Mouse (Mus musculus) hindbrain, postnatal 0 days (tissue): Measurements from ENCODE around the gene Fut1. TPM values are rescaled to one million over a fixed set of nuclear protein-coding genes. Genes with fewer than 3 reads are reported as not detected.

ENCODE experiments used
- ATAC-seq: fragments of 200-750 bp; cut with Nextera tagmentation; 2 replicates; pipeline ENCODE4 v1.8.0; 2017; ENCODE audit warnings: mild to moderate bottlenecking, moderate TSS enrichment, moderate library complexity
- DNase-seq: peaks from one replicate; pipeline ENCODE4 v3.0.0-alpha.2; 2015; ENCODE audit warnings: low spot score
- H3K27ac ChIP-seq: fragments of 300-500 bp; sonication (generic); 2 replicates; pipeline ENCODE4 v1.5.1; 2014; ENCODE audit warnings: mild to moderate bottlenecking
- H3K27me3 ChIP-seq: fragments of 300-500 bp; sonication (generic); 2 replicates; pipeline ENCODE4 v1.6.1; 2014; ENCODE audit warnings: low read length, mixed read lengths; ENCODE audit not compliant: insufficient read depth
- H3K36me3 ChIP-seq: fragments of 300-500 bp; sonication (generic); 2 replicates; pipeline ENCODE4 v1.6.1; 2014; ENCODE audit warnings: low read length, mixed read lengths; ENCODE audit not compliant: insufficient read depth
- H3K4me1 ChIP-seq: fragments of 300-500 bp; sonication (generic); 2 replicates; pipeline ENCODE4 v1.6.1; 2014; ENCODE audit warnings: antibody characterized with exemption, low read length, mixed read lengths; ENCODE audit not compliant: insufficient read depth
- H3K4me2 ChIP-seq: fragments of 300-500 bp; sonication (generic); 2 replicates; pipeline ENCODE4 v1.6.1; 2014; ENCODE audit warnings: low read depth, mild to moderate bottlenecking, low read length, moderate library complexity, mixed read lengths
- H3K4me3 ChIP-seq: fragments of 300-500 bp; sonication (generic); 2 replicates; pipeline ENCODE4 v1.5.1; 2014; ENCODE audit warnings: low read length
- H3K9ac ChIP-seq: fragments of 300-500 bp; sonication (generic); replicated peaks from 2 replicates; pipeline ENCODE4 v1.6.1; 2014; ENCODE audit warnings: mild to moderate bottlenecking, low read length, moderate library complexity, mixed read lengths
- H3K9me3 ChIP-seq: fragments of 300-500 bp; sonication (generic); 2 replicates; pipeline ENCODE4 v1.6.1; 2016; ENCODE audit warnings: low read length, mixed read lengths
- CTCF ChIP-seq: IDR thresholded peaks from 2 replicates; pipeline ENCODE4 v1.5.1; 2016; ENCODE audit warnings: antibody characterized with exemption, control low read depth, low read depth
- WGBS: fragments of 180-500 bp; shearing (Covaris S2); extraction: QIAGEN DNeasy Blood & Tissue Kit; methylation state at CpG from one replicate; pipeline ENCODE4 v1.1.7; 2014; 5-methylcytosine and 5-hydroxymethylcytosine counted together
- polyA plus RNA-seq: library from polyadenylated mRNA; unstranded; fragments of >200 nt; fragmentation: Nextera tagmentation; extraction: Ambion mirVana; gene quantifications from 2 replicates; pipeline ENCODE4 v1.2.1, GENCODE M21; 2015
- total RNA-seq: library from RNA; depleted of rRNA; stranded (reverse); fragments of >200 nt; gene quantifications from 2 replicates; pipeline ENCODE4 v1.2.3, GENCODE M21; 2014; rRNA removed

Fut1 gene
- total and polyA plus RNA-seq, 2 experiments from 2014 or later, result not detected

GRCm38 (mm10) chr7:45668921-45669320, 51.8 kb downstream of the Fut1 start:
- no peak overlapping the region for H3K4me3 ChIP-seq
- no peaks in the 10 kb centered on the region for H3K27me3 ChIP-seq
- no peaks in the 10 kb centered on the region for H3K9me3 ChIP-seq
- H3K4me2 ChIP-seq, result no peak overlapping the region
- peak; percentile 24; the same call in 1 of the 2 replicates for TF ChIP-seq CTCF
- no peaks in the 10 kb centered on the region for H3K36me3 ChIP-seq
- no peak for DNase-seq
- ATAC-seq, result no peak
- no peak overlapping the region for H3K27ac ChIP-seq
- WGBS, result 97% methylated on average over 9 of the region's 9 CpGs
- H3K4me1 ChIP-seq, result no peaks in the 10 kb centered on the region
- no peak overlapping the region for H3K9ac ChIP-seq

Other genes starting within 250 kb of the Fut1 start
Only the 30 nearest of the 35 such genes appear.
- gene Ntf5, start 203.6 kb upstream of the Fut1 start, total RNA-seq, result 0.16 TPM in 1 of 2 replicates, not detected in the other
- 0.14 and 0.16 TPM in 2 replicates for gene Ntf5, start 203.6 kb upstream of the Fut1 start, polyA plus RNA-seq
- 1.3 TPM in 1 of 2 replicates, not detected in the other for gene Lhb, start 196.5 kb upstream of the Fut1 start, total RNA-seq
- 0.60 and 0.74 TPM in 2 replicates for gene Lhb, start 196.5 kb upstream of the Fut1 start, polyA plus RNA-seq
- gene Gys1, start 182.4 kb upstream of the Fut1 start, total RNA-seq, result 21.1 and 22.4 TPM in 2 replicates
- 16.1 and 16.4 TPM in 2 replicates for gene Gys1, start 182.4 kb upstream of the Fut1 start, polyA plus RNA-seq
- 147 and 161 TPM in 2 replicates for gene Ruvbl2, start 179.2 kb upstream of the Fut1 start, total RNA-seq
- gene Ruvbl2, start 179.2 kb upstream of the Fut1 start, polyA plus RNA-seq, result 82.9 and 88.9 TPM in 2 replicates
- gene Ftl1, start 157.4 kb upstream of the Fut1 start, total RNA-seq, result 2,068 and 2,255 TPM in 2 replicates
- gene Ftl1, start 157.4 kb upstream of the Fut1 start, polyA plus RNA-seq, result 4,654 and 4,668 TPM in 2 replicates
- gene Bax, start 150.4 kb upstream of the Fut1 start, total RNA-seq, result 117 and 131 TPM in 2 replicates
- gene Bax, start 150.4 kb upstream of the Fut1 start, polyA plus RNA-seq, result 253 and 264 TPM in 2 replicates
- 0.21 TPM in 1 of 2 replicates, not detected in the other for gene Tulp2, start 135.4 kb upstream of the Fut1 start, total RNA-seq
- gene Tulp2, start 135.4 kb upstream of the Fut1 start, polyA plus RNA-seq, result 0.21 and 0.57 TPM in 2 replicates
- gene Gm45808, start 130.5 kb upstream of the Fut1 start, total RNA-seq, result not detected in 2 replicates
- gene Gm45808, start 130.5 kb upstream of the Fut1 start, polyA plus RNA-seq, result not detected in 2 replicates
- 4.3 and 4.7 TPM in 2 replicates for gene Dhdh, start 128.5 kb upstream of the Fut1 start, total RNA-seq
- gene Dhdh, start 128.5 kb upstream of the Fut1 start, polyA plus RNA-seq, result 5.9 and 6.2 TPM in 2 replicates
- gene Nucb1, start 106.9 kb upstream of the Fut1 start, total RNA-seq, result 91.6 and 93.7 TPM in 2 replicates
- 133 and 144 TPM in 2 replicates for gene Nucb1, start 106.9 kb upstream of the Fut1 start, polyA plus RNA-seq
- 19.2 and 19.8 TPM in 2 replicates for gene Ppp1r15a, start 91.0 kb upstream of the Fut1 start, total RNA-seq
- gene Ppp1r15a, start 91.0 kb upstream of the Fut1 start, polyA plus RNA-seq, result 21.6 and 25.4 TPM in 2 replicates
- gene Plekha4, start 91.0 kb upstream of the Fut1 start, total RNA-seq, result 2.4 and 2.8 TPM in 2 replicates
- gene Plekha4, start 91.0 kb upstream of the Fut1 start, polyA plus RNA-seq, result 2.1 and 2.2 TPM in 2 replicates
- 0.68 TPM in 1 of 2 replicates, not detected in the other for gene Hsd17b14, start 62.4 kb upstream of the Fut1 start, total RNA-seq
- gene Hsd17b14, start 62.4 kb upstream of the Fut1 start, polyA plus RNA-seq, result 0.54 and 0.89 TPM in 2 replicates
- gene Bcat2, start 47.1 kb upstream of the Fut1 start, total RNA-seq, result 11.1 and 17.8 TPM in 2 replicates
- gene Bcat2, start 47.1 kb upstream of the Fut1 start, polyA plus RNA-seq, result 19.0 and 19.6 TPM in 2 replicates
- not detected in 2 replicates for gene Fgf21, start 1.8 kb upstream of the Fut1 start, total RNA-seq
- gene Fgf21, start 1.8 kb upstream of the Fut1 start, polyA plus RNA-seq, result not detected in 2 replicates
- 0.10 and 0.54 TPM in 2 replicates for gene Izumo1, start 4.5 kb downstream of the Fut1 start, total RNA-seq
- 0.10 TPM in 1 of 2 replicates, not detected in the other for gene Izumo1, start 4.5 kb downstream of the Fut1 start, polyA plus RNA-seq
- gene Rasip1, start 10.2 kb downstream of the Fut1 start, total RNA-seq, result 36.4 and 39.8 TPM in 2 replicates
- 18.7 TPM in 2 replicates for gene Rasip1, start 10.2 kb downstream of the Fut1 start, polyA plus RNA-seq
- 3.3 and 3.6 TPM in 2 replicates for gene Mamstr, start 22.7 kb downstream of the Fut1 start, total RNA-seq
- gene Mamstr, start 22.7 kb downstream of the Fut1 start, polyA plus RNA-seq, result 2.9 and 3.9 TPM in 2 replicates
- 0.32 TPM in 1 of 2 replicates, not detected in the other for gene Fut2, start 49.1 kb downstream of the Fut1 start, total RNA-seq
- 0.15 and 0.67 TPM in 2 replicates for gene Fut2, start 49.1 kb downstream of the Fut1 start, polyA plus RNA-seq
- 0.94 TPM in 1 of 2 replicates, not detected in the other for gene Ntn5, start 66.7 kb downstream of the Fut1 start, total RNA-seq
- gene Ntn5, start 66.7 kb downstream of the Fut1 start, polyA plus RNA-seq, result 0.68 and 0.80 TPM in 2 replicates
- gene Sec1, start 77.1 kb downstream of the Fut1 start, total RNA-seq, result 0.68 and 0.79 TPM in 2 replicates
- 0.35 and 0.48 TPM in 2 replicates for gene Sec1, start 77.1 kb downstream of the Fut1 start, polyA plus RNA-seq
- 89.4 and 91.0 TPM in 2 replicates for gene Car11, start 82.6 kb downstream of the Fut1 start, total RNA-seq
- 76.9 and 78.2 TPM in 2 replicates for gene Car11, start 82.6 kb downstream of the Fut1 start, polyA plus RNA-seq
- 4.2 and 12.2 TPM in 2 replicates for gene Dbp, start 87.8 kb downstream of the Fut1 start, total RNA-seq
- 4.6 and 5.3 TPM in 2 replicates for gene Dbp, start 87.8 kb downstream of the Fut1 start, polyA plus RNA-seq
- 999 and 1,175 TPM in 2 replicates for gene Rpl18, start 98.2 kb downstream of the Fut1 start, total RNA-seq
- 519 and 535 TPM in 2 replicates for gene Rpl18, start 98.2 kb downstream of the Fut1 start, polyA plus RNA-seq
- 27.4 and 31.6 TPM in 2 replicates for gene Sphk2, start 100.7 kb downstream of the Fut1 start, total RNA-seq
- 17.8 and 18.5 TPM in 2 replicates for gene Sphk2, start 100.7 kb downstream of the Fut1 start, polyA plus RNA-seq
- 0.11 and 0.16 TPM in 2 replicates for gene Fam83e, start 103.9 kb downstream of the Fut1 start, total RNA-seq
- 0.09 and 0.25 TPM in 2 replicates for gene Fam83e, start 103.9 kb downstream of the Fut1 start, polyA plus RNA-seq
- gene Spaca4, start 108.5 kb downstream of the Fut1 start, total RNA-seq, result not detected in 2 replicates
- gene Spaca4, start 108.5 kb downstream of the Fut1 start, polyA plus RNA-seq, result not detected in 2 replicates
- 125 and 133 TPM in 2 replicates for gene Lmtk3, start 166.4 kb downstream of the Fut1 start, total RNA-seq
- gene Lmtk3, start 166.4 kb downstream of the Fut1 start, polyA plus RNA-seq, result 13.6 and 13.9 TPM in 2 replicates
- gene Sult2b1, start 167.4 kb downstream of the Fut1 start, total RNA-seq, result 4.7 and 12.1 TPM in 2 replicates
- 5.7 and 7.4 TPM in 2 replicates for gene Sult2b1, start 167.4 kb downstream of the Fut1 start, polyA plus RNA-seq
- 176 and 221 TPM in 2 replicates for gene Cyth2, start 197.3 kb downstream of the Fut1 start, total RNA-seq
- 209 and 216 TPM in 2 replicates for gene Cyth2, start 197.3 kb downstream of the Fut1 start, polyA plus RNA-seq